8 mouse cellular contexts compared by ENCODE assay signal in the genomic region with DNA sequence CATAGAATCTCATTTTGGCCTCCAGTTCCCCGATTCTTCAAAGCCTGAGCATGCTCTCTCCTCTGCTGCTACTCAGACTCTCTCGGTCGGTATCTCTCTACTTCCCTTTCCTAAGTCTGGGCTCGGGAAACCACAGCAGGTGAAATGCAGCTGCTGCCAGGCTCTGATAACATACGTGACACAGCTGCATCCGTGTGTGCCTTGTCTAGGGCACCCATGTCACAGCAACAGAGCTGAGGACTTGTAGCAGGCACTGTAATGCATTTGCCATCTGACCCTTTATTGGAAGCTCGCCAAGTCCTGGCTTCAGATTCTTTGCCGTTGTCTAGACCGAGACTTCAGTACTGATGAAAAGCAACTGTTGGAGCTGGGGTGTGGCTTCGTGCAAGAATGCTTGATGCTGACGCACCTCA. TPM values are rescaled to one million over a fixed set of nuclear protein-coding genes. Genes with fewer than 3 reads are reported as not detected.
DNase-seq lines count a peak whose midpoint lies in the region; ATAC-seq and TF ChIP-seq lines count a peak whose summit lies in the region.

No protein-coding gene starts in this region.

- no peak overlapping the region for H3K4me3 ChIP-seq in limb, embryonic 14.5 days (replicated peaks; ENCODE audit: low read length)
- H3K4me3 ChIP-seq in neural tube, embryonic 12.5 days, result no peak overlapping the region

- H3K9ac ChIP-seq in limb, embryonic 14.5 days (ENCODE audit: low read depth, low read length, severe bottlenecking), result no peak overlapping the region
- H3K9ac ChIP-seq in neural tube, embryonic 12.5 days, result no peak overlapping the region

- no peak for TF ChIP-seq POLR2A in limb, embryonic 14.5 days (IDR thresholded peaks at IDR 0.05; ENCODE audit: borderline replicate concordance, extremely low read depth, insufficient read depth, insufficient read length)

- H3K36me3 ChIP-seq in limb, embryonic 14.5 days (ENCODE audit: control insufficient read depth, insufficient read depth, low read length), result peaks cover 3% of the 10 kb centered on the region; the same call in 1 of the 2 replicates
- peaks cover 8% of the 10 kb centered on the region; the same call in 1 of the 2 replicates for H3K36me3 ChIP-seq in neural tube, embryonic 12.5 days

- no peaks in the 10 kb centered on the region for H3K9me3 ChIP-seq in limb, embryonic 14.5 days (ENCODE audit: control insufficient read depth, low read length)
- no peaks in the 10 kb centered on the region for H3K9me3 ChIP-seq in neural tube, embryonic 12.5 days

- 38% methylated on average over 11 of the region's 11 CpGs for WGBS in limb, embryonic 14.5 days
- 74% methylated on average over 11 of the region's 11 CpGs for WGBS in neural tube, embryonic 12.5 days

- peak; percentile 86 for ATAC-seq in limb, embryonic 14.5 days (ENCODE audit: low FRiP score, low read depth)
- ATAC-seq in neural tube, embryonic 12.5 days (ENCODE audit: low FRiP score, low read depth), result peak; percentile 65
- ATAC-seq in inflammation-experienced regulatory T-cells, adult 6 months, result no peak

- peak; percentile 22 for DNase-seq in adrenal gland, postnatal 14 days
- DNase-seq in adrenal gland, adult 2 months, result no peak
- DNase-seq in spleen, postnatal 36 days (ENCODE audit: low spot score in 2 of 2), result peak; percentile 18 to 36
- DNase-seq in spleen, adult 12 weeks (ENCODE audit: low spot score), result no peak
- peak; percentile 73 to 80 for DNase-seq in heart, postnatal 10 days
- DNase-seq in limb, embryonic 14.5 days (ENCODE audit: low spot score), result peak; percentile 75

- intact Hi-C loops in heart, postnatal 10 days (cut with DNase I), result loop anchor here (5.0 to 10.0 kb wide), 2 partner anchors 175 to 203 kb away; no protein-coding TSS in a partner anchor

- H3K4me2 ChIP-seq in limb, embryonic 14.5 days (replicated peaks; ENCODE audit: low read depth, low read length, severe bottlenecking), result no peak overlapping the region
- no peak overlapping the region for H3K4me2 ChIP-seq in neural tube, embryonic 12.5 days (replicated peaks)

- H3K4me1 ChIP-seq in limb, embryonic 14.5 days (ENCODE audit: control insufficient read depth, insufficient read depth, low read length), result no peaks in the 10 kb centered on the region
- no peaks in the 10 kb centered on the region for H3K4me1 ChIP-seq in neural tube, embryonic 12.5 days

- no peak overlapping the region for H3K27ac ChIP-seq in limb, embryonic 14.5 days (replicated peaks; ENCODE audit: low read depth, low read length)
- H3K27ac ChIP-seq in neural tube, embryonic 12.5 days, result no peak overlapping the region

- H3K27me3 ChIP-seq in limb, embryonic 14.5 days (ENCODE audit: control insufficient read depth, insufficient read depth, low read length), result no peaks in the 10 kb centered on the region
- no peaks in the 10 kb centered on the region for H3K27me3 ChIP-seq in neural tube, embryonic 12.5 days (replicated peaks)

RNA-seq across cellular contexts. Expression of a gene that starts 29.5 kb away (rescaled TPM):
- 79.0 and 79.7 TPM in 2 replicates for total RNA-seq in adrenal gland, postnatal 14 days (2021)
- total RNA-seq in adrenal gland, adult 2 months (2021), result 10 to 100 TPM; 55.8 to 71.8 TPM
- 204 and 213 TPM in 2 replicates for polyA plus RNA-seq in adrenal gland, adult 2 months (2012; rRNA removed)
- total RNA-seq in heart, postnatal 10 days (2021), result 100 to 1,000 TPM; 105 to 116 TPM
- polyA plus RNA-seq in limb, embryonic 14.5 days (2012; rRNA removed), result 30.8 and 41.2 TPM in 2 replicates
- 79.9 and 84.6 TPM in 2 replicates for polyA plus RNA-seq in limb, embryonic 14.5 days (2014; fragmentation: Nextera tagmentation; extraction: Ambion mirVana)
- polyA plus RNA-seq in neural tube, embryonic 12.5 days (2016; fragmentation: Nextera tagmentation; extraction: Ambion mirVana), result 78.2 and 79.1 TPM in 2 replicates
- polyA plus RNA-seq in inflammation-experienced regulatory T-cells, adult 6 months (2017; shearing (Covaris generic)), result 10 to 100 TPM; 12.6 to 27.0 (median 21.7) TPM

Comparison
In these comparisons a context has a peak if more than half of its experiments do, and no peak if none do; other contexts are left out.
1. DNase-seq: peak in adrenal gland, postnatal 14 days (single experiment), spleen, postnatal 36 days (2 of 2), heart, postnatal 10 days (2 of 2) and limb, embryonic 14.5 days (single experiment); none in adrenal gland, adult 2 months (single experiment) and spleen, adult 12 weeks (single experiment).